Mouse (Mus musculus) olfactory bulb, adult 2 months (tissue): ENCODE data around the gene Gkap1.

Experiments used
- CTCF ChIP-seq: fragments of 200-500 bp; IDR thresholded peaks from 2 replicates; pipeline ENCODE4 v1.5.1; 2012; ENCODE audit warnings: low read depth, mild to moderate bottlenecking, low read length, moderate library complexity; ENCODE audit not compliant: insufficient read depth
- POLR2A ChIP-seq: fragments of 200-500 bp; IDR thresholded peaks from 2 replicates; pipeline ENCODE4 v1.6.1; 2012; ENCODE audit warnings: mild to moderate bottlenecking, low read depth, low read length, moderate library complexity; ENCODE audit not compliant: insufficient read depth

DNA sequence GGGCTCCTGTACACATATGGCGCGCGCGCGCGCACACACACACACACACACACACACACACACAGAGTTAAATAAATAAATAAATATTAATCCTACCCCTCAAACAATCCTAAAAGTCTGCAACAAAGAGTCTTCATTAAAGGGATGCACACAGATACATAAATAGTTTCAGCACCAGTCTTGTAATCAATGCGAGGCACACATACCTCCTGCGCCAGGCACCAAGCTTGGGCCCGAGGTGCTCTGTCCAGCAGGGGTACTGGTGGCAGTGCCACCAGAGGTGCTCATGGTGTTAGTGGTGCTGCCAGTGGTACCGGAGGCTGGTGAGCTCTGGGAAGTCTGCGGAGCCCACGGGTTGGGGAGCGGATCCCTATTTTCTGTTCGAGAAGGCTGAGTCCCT lies 84.0 kb downstream of the Gkap1 start:
- TF ChIP-seq POLR2A (no peak), CTCF (no peak)
